Mouse (Mus musculus) fibroblast of lung, adult 2 months (primary cell): ENCODE results near the gene Olfr295.

Experiments
- DNase-seq: peaks from one replicate; pipeline ENCODE4 v3.0.0-alpha.2; 2011; ENCODE audit warnings: low read depth

The Olfr295 gene

GRCm38 (mm10) chr7:86583562-86583961, at the start of gene Olfr295:
TSS of gene Olfr295 (plus strand) at chr7:86583862.
- DNase-seq = no peak

- DNase-seq = no peak
Measured at GRCm38 (mm10) chr7:86616543-86616942, 32.9 kb downstream of the Olfr295 start, which contains the start of gene Olfr294. TSS of gene Olfr294 (minus strand) at chr7:86616643.
